Mouse (Mus musculus) CH12.LX (cell line): ENCODE data around the gene Krt84. TPM values are rescaled to one million over a fixed set of nuclear protein-coding genes. Genes with fewer than 3 reads are reported as not detected.

ENCODE experiments used
- DNase-seq: peaks from one replicate; pipeline ENCODE4 v3.0.0-alpha.2; 2013; ENCODE audit errors: extremely low read depth
- H3K27ac ChIP-seq: 2 replicates; pipeline ENCODE4 v1.5.1; 2012; ENCODE audit warnings: low read depth, mild to moderate bottlenecking, control low read depth, moderate library complexity; ENCODE audit not compliant: insufficient read depth
- H3K27me3 ChIP-seq: replicated peaks from 2 replicates; pipeline ENCODE3; 2012; ENCODE audit warnings: inconsistent platforms
- H3K36me3 ChIP-seq, 2 experiments: replicated peaks in 1 of 2; 2 replicates each; pipeline versions ENCODE3 to v1.6.1; 2012; ENCODE audit warnings: inconsistent platforms in 1 of 2, low read length in 1 of 2, mild to moderate bottlenecking in 1 of 2, mixed read lengths in 1 of 2, moderate library complexity in 1 of 2; ENCODE audit not compliant: control insufficient read depth in 1 of 2, insufficient read depth in 1 of 2
- H3K4me1 ChIP-seq, 2 experiments: 2 replicates each; pipeline ENCODE4 v1.6.1; 2012; ENCODE audit warnings: inconsistent platforms in 1 of 2, moderate library complexity in 1 of 2; ENCODE audit not compliant: insufficient read depth in 2 of 2, control insufficient read depth in 1 of 2
- H3K4me2 ChIP-seq: 2 replicates; pipeline ENCODE4 v1.6.1; 2012; ENCODE audit warnings: low read depth, mild to moderate bottlenecking, control low read depth; ENCODE audit not compliant: poor library complexity, insufficient read depth, severe bottlenecking
- H3K4me3 ChIP-seq, 3 experiments: fragments of 150-350 bp in 1 of 3; sonication (generic) in 1 of 3; replicated peaks in 1 of 3; 2 replicates each; pipeline versions ENCODE3 to v1.5.1; 2011 to 2012; ENCODE audit warnings: low read depth in 2 of 3, low read length in 2 of 3, mild to moderate bottlenecking in 2 of 3, moderate library complexity in 2 of 3, control low read depth in 1 of 3, improper control_type of control experiment in 1 of 3, inconsistent platforms in 1 of 3, mixed read lengths in 1 of 3; ENCODE audit not compliant: poor library complexity in 1 of 3
- H3K79me2 ChIP-seq: replicated peaks from 2 replicates; pipeline ENCODE4 v1.6.1; 2012; ENCODE audit warnings: mild to moderate bottlenecking, moderate library complexity; ENCODE audit not compliant: control insufficient read depth, poor library complexity, insufficient read depth, severe bottlenecking; ENCODE audit errors: extremely low read depth
- H3K9ac ChIP-seq: 2 replicates; pipeline ENCODE4 v1.6.1; 2012; ENCODE audit warnings: low read depth, mild to moderate bottlenecking, control low read depth, moderate library complexity; ENCODE audit not compliant: insufficient read depth
- H3K9me3 ChIP-seq: replicated peaks from 2 replicates; pipeline ENCODE3; 2012; ENCODE audit warnings: low read length, inconsistent platforms, mixed read lengths
- CHD2 ChIP-seq: IDR thresholded peaks from 2 replicates; pipeline ENCODE4 v1.6.1; 2011; ENCODE audit warnings: low read length, improper control_type of control experiment
- CTCF ChIP-seq, 2 experiments: IDR thresholded peaks in 1 of 2; conservative IDR thresholded peaks in 1 of 2; 2 replicates each; pipeline ENCODE4 v1.5.1; 2011 to 2012; ENCODE audit warnings: low read depth in 2 of 2, low read length in 2 of 2, improper control_type of control experiment in 1 of 2, inconsistent platforms in 1 of 2, mild to moderate bottlenecking in 1 of 2, moderate library complexity in 1 of 2
- E2F4 ChIP-seq: IDR thresholded peaks from 2 replicates; pipeline ENCODE4 v1.6.1; 2011; ENCODE audit warnings: low read depth, low read length, improper control_type of control experiment; ENCODE audit not compliant: insufficient replicate concordance
- ELF1 ChIP-seq: IDR thresholded peaks from 2 replicates; pipeline ENCODE4 v1.6.1; 2014; ENCODE audit warnings: low read depth, mild to moderate bottlenecking, inconsistent platforms, low read length, improper control_type of control experiment
- HCFC1 ChIP-seq: IDR thresholded peaks from 2 replicates; pipeline ENCODE4 v1.6.1; 2012; ENCODE audit warnings: low read depth, mild to moderate bottlenecking, inconsistent platforms, low read length, improper control_type of control experiment
- IRF4 ChIP-seq: IDR thresholded peaks from 2 replicates; pipeline ENCODE4 v1.6.1; 2014; ENCODE audit warnings: low read depth, mild to moderate bottlenecking, inconsistent platforms, low read length, improper control_type of control experiment
- JUND ChIP-seq: conservative IDR thresholded peaks from 2 replicates; pipeline ENCODE4 v1.6.1; 2011; ENCODE audit warnings: low read depth, low read length, improper control_type of control experiment
- KAT2A ChIP-seq: IDR thresholded peaks from 2 replicates; pipeline ENCODE4 v1.6.1; 2012; ENCODE audit warnings: low read length, improper control_type of control experiment, inconsistent platforms; ENCODE audit not compliant: insufficient replicate concordance
- MAZ ChIP-seq: IDR thresholded peaks from 2 replicates; pipeline ENCODE4 v1.6.1; 2012; ENCODE audit warnings: low read depth, mild to moderate bottlenecking, inconsistent platforms, low read length, improper control_type of control experiment, moderate library complexity
- MYC ChIP-seq: IDR thresholded peaks from 2 replicates; pipeline ENCODE4 v1.6.1; 2011; ENCODE audit warnings: low read depth, mild to moderate bottlenecking, improper control_type of control experiment, low read length
- NELFE ChIP-seq: IDR thresholded peaks from 2 replicates; pipeline ENCODE4 v1.6.1; 2011; ENCODE audit warnings: low read depth, low read length, improper control_type of control experiment
- NRF1 ChIP-seq: IDR thresholded peaks from 2 replicates; pipeline ENCODE4 v1.6.1; 2014; ENCODE audit warnings: low read depth, mild to moderate bottlenecking, inconsistent platforms, low read length, improper control_type of control experiment, moderate library complexity
- PAX5 ChIP-seq: IDR thresholded peaks from 2 replicates; pipeline ENCODE4 v1.6.1; 2012; ENCODE audit warnings: low read length, inconsistent platforms, mixed read lengths
- POLR2A ChIP-seq: IDR thresholded peaks from 2 replicates; pipeline ENCODE4 v1.6.1; 2011; ENCODE audit warnings: low read depth, mild to moderate bottlenecking, improper control_type of control experiment, low read length
- RAD21 ChIP-seq: IDR thresholded peaks from 2 replicates; pipeline ENCODE4 v1.6.1; 2011; ENCODE audit warnings: low read depth, mild to moderate bottlenecking, low read length, improper control_type of control experiment, moderate library complexity
- RCOR1 ChIP-seq: conservative IDR thresholded peaks from 2 replicates; pipeline ENCODE4 v1.6.1; 2012; ENCODE audit warnings: low read depth, mild to moderate bottlenecking, inconsistent platforms, low read length, improper control_type of control experiment
- SIN3A ChIP-seq: IDR thresholded peaks from 2 replicates; pipeline ENCODE4 v1.6.1; 2012; ENCODE audit warnings: low read length, improper control_type of control experiment, inconsistent platforms
- SMC3 ChIP-seq: IDR thresholded peaks from 2 replicates; pipeline ENCODE4 v1.6.1; 2011; ENCODE audit warnings: low read depth, low read length, improper control_type of control experiment
- USF1 ChIP-seq: IDR thresholded peaks from 2 replicates; pipeline ENCODE4 v1.6.1; 2014; ENCODE audit warnings: low read depth, mild to moderate bottlenecking, inconsistent platforms, low read length, improper control_type of control experiment
- USF2 ChIP-seq: conservative IDR thresholded peaks from 2 replicates; pipeline ENCODE4 v1.6.1; 2011; ENCODE audit warnings: low read depth, low read length, improper control_type of control experiment
- ZKSCAN1 ChIP-seq: IDR thresholded peaks from 2 replicates; pipeline ENCODE4 v1.6.1; 2012; ENCODE audit warnings: low read depth, inconsistent platforms, low read length, improper control_type of control experiment, borderline replicate concordance
- ZMIZ1 ChIP-seq: IDR thresholded peaks from 2 replicates; pipeline ENCODE4 v1.6.1; 2012; ENCODE audit warnings: low read depth, mild to moderate bottlenecking, inconsistent platforms, low read length, improper control_type of control experiment
- ZNF384 ChIP-seq: IDR thresholded peaks from 2 replicates; pipeline ENCODE4 v1.6.1; 2012; ENCODE audit warnings: low read depth, low read length, improper control_type of control experiment, inconsistent platforms
- dilution Hi-C: fragments of 300-500 bp; cut with MboI; formaldehyde crosslinking; loops from 2 replicates; pipeline ENCODE4 v1.14.3; 2020; ENCODE audit warnings: low sequenced_read_pairs; ENCODE audit not compliant: extremely low pct_unique_long_range_greater_than_20kb, extremely low pct_ligation_motif_present
- in situ Hi-C: fragments of 300-500 bp; cut with MboI; formaldehyde crosslinking; loops from 3 replicates; pipeline ENCODE4 v1.14.3; 2019; ENCODE audit warnings: low sequenced_read_pairs, low pct_ligation_motif_present, low pct_unique_long_range_greater_than_20kb, mixed read lengths
- polyA plus RNA-seq: library from polyadenylated mRNA; unstranded; fragments of >175 nt; gene quantifications from 2 replicates; pipeline ENCODE4 v1.2.1, GENCODE M21; 2012; ENCODE audit warnings: low read depth; ENCODE audit not compliant: insufficient read length
- total RNA-seq, 2 experiments: library from RNA; depleted of rRNA; stranded (reverse); fragments of 300-350 nt in 1 of 2; fragments of >200 nt in 1 of 2; gene quantifications; 2 replicates each; pipeline ENCODE4 v1.2.3; 2012 to 2014

Gene Krt84
- total and polyA plus RNA-seq, 3 experiments, result not detected

GRCm38 (mm10) chr15:101494203-101494602 lies 38.4 kb downstream of the Krt84 start:
- Histone ChIP-seq H3K9me3 (no peaks in the 10 kb centered on the region), H3K27me3 (peaks cover 89% of the 10 kb centered on the region), H3K79me2 (no peaks in the 10 kb centered on the region), H3K4me1 (no peaks in the 10 kb centered on the region), H3K9ac (no peak overlapping the region), H3K4me2 (no peak overlapping the region)
- in situ Hi-C loops, result no loop called here
- dilution Hi-C loops, result no loop called here
- TF ChIP-seq PAX5 (no peak), RCOR1 (no peak), E2F4 (no peak), HCFC1 (no peak), NELFE (no peak), ZMIZ1 (no peak), KAT2A (no peak), ZNF384 (no peak), CTCF (conservative IDR thresholded peaks at IDR 0.05 in 1 of 2, IDR thresholded peaks at IDR 0.05 in 1 of 2; ENCODE audit: low read depth in 2 of 2, low read length in 2 of 2) (no peak), CHD2 (no peak)
- TF ChIP-seq, all 38 proteins: peak for 0
- no peak overlapping the region for H3K27ac ChIP-seq
- no peaks in the 10 kb centered on the region for H3K36me3 ChIP-seq
- no peak overlapping the region for H3K4me3 ChIP-seq
- DNase-seq, result no peak

GRCm38 (mm10) chr15:101493713-101494112 lies 38.9 kb downstream of the Krt84 start:
- in situ Hi-C loops, result no loop called here
- H3K9ac ChIP-seq, result no peak overlapping the region
- TF ChIP-seq JUND (no peak), MYC (no peak), PAX5 (no peak), CHD2 (no peak), MAZ (no peak), ZKSCAN1 (no peak), NELFE (no peak), POLR2A (no peak), ZNF384 (no peak), NRF1 (no peak), HCFC1 (no peak), SIN3A (no peak), USF2 (no peak), USF1 (no peak), RAD21 (no peak), ELF1 (no peak), IRF4 (no peak), RCOR1 (no peak), SMC3 (no peak)
- TF ChIP-seq, all 38 proteins: peak for 0

More at GRCm38 (mm10) chr15:101493713-101494112, 38.9 kb downstream of the Krt84 start:
- DNase-seq, result no peak
- dilution Hi-C loops, result no loop called here
- Histone ChIP-seq H3K9me3 (no peaks in the 10 kb centered on the region), H3K4me2 (no peak overlapping the region), H3K4me3 (no peak overlapping the region), H3K4me1 (no peaks in the 10 kb centered on the region), H3K79me2 (no peaks in the 10 kb centered on the region), H3K36me3 (no peaks in the 10 kb centered on the region), H3K27ac (no peak overlapping the region), H3K27me3 (peaks cover 89% of the 10 kb centered on the region)
